Mouse (Mus musculus): ENCODE data around the gene Hectd1. TPM values are rescaled to one million over a fixed set of nuclear protein-coding genes. Genes with fewer than 3 reads are reported as not detected.

The Hectd1 gene
- total and polyA plus RNA-seq, 2 experiments = 15.1 to 96.1 TPM

GRCm38 (mm10) chr12:51828716-51829289 lies 533 bp downstream of the Hectd1 start:
- H3K4me1 ChIP-seq (ENCODE audit: control insufficient read depth, insufficient read depth, low read length) = peaks cover 17% of the 10 kb centered on the region
- WGBS = under 1% methylated on average over 66 of the region's 66 CpGs
- H3K27ac ChIP-seq (replicated peaks; ENCODE audit: insufficient read depth, low read depth, low read length) = peak overlapping the region; percentile 91
- no peak for TF ChIP-seq POLR2A (IDR thresholded peaks at IDR 0.05; ENCODE audit: extremely low read depth, insufficient read depth, low read length)
- TF ChIP-seq CTCF (IDR thresholded peaks at IDR 0.05; ENCODE audit: low read depth, low read length) = no peak
- peaks cover 25% of the 10 kb centered on the region for H3K79me2 ChIP-seq (ENCODE audit: control insufficient read depth, insufficient read depth, low read length)
- peak; percentile 46 for DNase-seq (ENCODE audit: extremely low read depth, low read depth, low spot score)
- H3K4me3 ChIP-seq (ENCODE audit: insufficient read depth, low read depth, low read length) = peak overlapping the region; percentile 84
- H3K36me3 ChIP-seq (ENCODE audit: control insufficient read depth, insufficient read depth, low read length) = peaks cover 21% of the 10 kb centered on the region
- H3K27me3 ChIP-seq (ENCODE audit: control insufficient read depth, insufficient read depth, low read length) = no peaks in the 10 kb centered on the region
- H3K9ac ChIP-seq (ENCODE audit: low read depth, low read length) = peak overlapping the region; percentile 99

- Histone ChIP-seq H3K27ac (replicated peaks; ENCODE audit: insufficient read depth, low read depth, low read length) (peak overlapping the region; percentile 91), H3K27me3 (ENCODE audit: control insufficient read depth, insufficient read depth, low read length) (no peaks in the 10 kb centered on the region), H3K79me2 (ENCODE audit: control insufficient read depth, insufficient read depth, low read length) (peaks cover 30% of the 10 kb centered on the region), H3K36me3 (ENCODE audit: control insufficient read depth, insufficient read depth, low read length) (peaks cover 23% of the 10 kb centered on the region), H3K9ac (ENCODE audit: low read depth, low read length) (peak overlapping the region; percentile 99), H3K4me1 (ENCODE audit: control insufficient read depth, insufficient read depth, low read length) (peaks cover 20% of the 10 kb centered on the region), H3K4me3 (ENCODE audit: insufficient read depth, low read depth, low read length) (peak overlapping the region; percentile 84)
- TF ChIP-seq CTCF (IDR thresholded peaks at IDR 0.05; ENCODE audit: low read depth, low read length) = no peak
- TF ChIP-seq POLR2A (IDR thresholded peaks at IDR 0.05; ENCODE audit: extremely low read depth, insufficient read depth, low read length) = no peak
- under 1% methylated on average over 6 of the region's 6 CpGs for WGBS
- DNase-seq (ENCODE audit: extremely low read depth, low read depth, low spot score) = peak; percentile 76
These were observed 1.2 kb downstream of the Hectd1 start for GRCm38 (mm10) chr12:51827958-51828650.

- Histone ChIP-seq H3K27me3 (ENCODE audit: control insufficient read depth, insufficient read depth, low read length) (no peaks in the 10 kb centered on the region), H3K36me3 (ENCODE audit: control insufficient read depth, insufficient read depth, low read length) (peaks cover 28% of the 10 kb centered on the region), H3K9ac (ENCODE audit: low read depth, low read length) (no peak overlapping the region), H3K4me3 (ENCODE audit: insufficient read depth, low read depth, low read length) (no peak overlapping the region), H3K79me2 (ENCODE audit: control insufficient read depth, insufficient read depth, low read length) (peaks cover 43% of the 10 kb centered on the region), H3K4me1 (ENCODE audit: control insufficient read depth, insufficient read depth, low read length) (peaks cover 27% of the 10 kb centered on the region), H3K27ac (replicated peaks; ENCODE audit: insufficient read depth, low read depth, low read length) (no peak overlapping the region)
- no peak for TF ChIP-seq POLR2A (IDR thresholded peaks at IDR 0.05; ENCODE audit: extremely low read depth, insufficient read depth, low read length)
- TF ChIP-seq CTCF (IDR thresholded peaks at IDR 0.05; ENCODE audit: low read depth, low read length) = peak; percentile 69
- peak; percentile 70 for DNase-seq (ENCODE audit: extremely low read depth, low read depth, low spot score)
- 30% methylated on average over 2 of the region's 2 CpGs for WGBS
These were observed 4.0 kb downstream of the Hectd1 start for GRCm38 (mm10) chr12:51825338-51825737.

- Histone ChIP-seq H3K9ac (ENCODE audit: low read depth, low read length) (no peak overlapping the region), H3K79me2 (ENCODE audit: control insufficient read depth, insufficient read depth, low read length) (peaks cover 44% of the 10 kb centered on the region), H3K27ac (replicated peaks; ENCODE audit: insufficient read depth, low read depth, low read length) (no peak overlapping the region), H3K27me3 (ENCODE audit: control insufficient read depth, insufficient read depth, low read length) (no peaks in the 10 kb centered on the region), H3K4me3 (ENCODE audit: insufficient read depth, low read depth, low read length) (no peak overlapping the region), H3K36me3 (ENCODE audit: control insufficient read depth, insufficient read depth, low read length) (peaks cover 36% of the 10 kb centered on the region), H3K4me1 (ENCODE audit: control insufficient read depth, insufficient read depth, low read length) (peaks cover 37% of the 10 kb centered on the region)
- no peak for TF ChIP-seq POLR2A (IDR thresholded peaks at IDR 0.05; ENCODE audit: extremely low read depth, insufficient read depth, low read length)
- TF ChIP-seq CTCF (IDR thresholded peaks at IDR 0.05; ENCODE audit: low read depth, low read length) = no peak
- 40% methylated on average over 5 of the region's 5 CpGs for WGBS
- no peak for DNase-seq (ENCODE audit: extremely low read depth, low read depth, low spot score)
These were observed 6.0 kb downstream of the Hectd1 start for GRCm38 (mm10) chr12:51823311-51823710.

GRCm38 (mm10) chr12:51822861-51823260 lies 6.5 kb downstream of the Hectd1 start:
- H3K4me1 ChIP-seq (ENCODE audit: control insufficient read depth, insufficient read depth, low read length) = peaks cover 41% of the 10 kb centered on the region
- TF ChIP-seq POLR2A (IDR thresholded peaks at IDR 0.05; ENCODE audit: extremely low read depth, insufficient read depth, low read length) (no peak), CTCF (IDR thresholded peaks at IDR 0.05; ENCODE audit: low read depth, low read length) (no peak)
- WGBS = 49% methylated on average over 2 of the region's 2 CpGs

GRCm38 (mm10) chr12:51822236-51822635 lies 7.1 kb downstream of the Hectd1 start:
- Histone ChIP-seq H3K79me2 (ENCODE audit: control insufficient read depth, insufficient read depth, low read length) (peaks cover 49% of the 10 kb centered on the region), H3K36me3 (ENCODE audit: control insufficient read depth, insufficient read depth, low read length) (peaks cover 42% of the 10 kb centered on the region), H3K9ac (ENCODE audit: low read depth, low read length) (no peak overlapping the region), H3K4me1 (ENCODE audit: control insufficient read depth, insufficient read depth, low read length) (peaks cover 42% of the 10 kb centered on the region), H3K4me3 (ENCODE audit: insufficient read depth, low read depth, low read length) (no peak overlapping the region), H3K27me3 (ENCODE audit: control insufficient read depth, insufficient read depth, low read length) (no peaks in the 10 kb centered on the region), H3K27ac (replicated peaks; ENCODE audit: insufficient read depth, low read depth, low read length) (no peak overlapping the region)
- WGBS = 81% methylated on average over 3 of the region's 3 CpGs
- TF ChIP-seq POLR2A (IDR thresholded peaks at IDR 0.05; ENCODE audit: extremely low read depth, insufficient read depth, low read length) (no peak), CTCF (IDR thresholded peaks at IDR 0.05; ENCODE audit: low read depth, low read length) (no peak)
- no peak for DNase-seq (ENCODE audit: extremely low read depth, low read depth, low spot score)

More at GRCm38 (mm10) chr12:51822861-51823260, 6.5 kb downstream of the Hectd1 start:
- Histone ChIP-seq H3K27me3 (ENCODE audit: control insufficient read depth, insufficient read depth, low read length) (no peaks in the 10 kb centered on the region), H3K4me3 (ENCODE audit: insufficient read depth, low read depth, low read length) (no peak overlapping the region), H3K9ac (ENCODE audit: low read depth, low read length) (no peak overlapping the region), H3K27ac (replicated peaks; ENCODE audit: insufficient read depth, low read depth, low read length) (no peak overlapping the region), H3K36me3 (ENCODE audit: control insufficient read depth, insufficient read depth, low read length) (peaks cover 40% of the 10 kb centered on the region), H3K79me2 (ENCODE audit: control insufficient read depth, insufficient read depth, low read length) (peaks cover 48% of the 10 kb centered on the region)
- DNase-seq (ENCODE audit: extremely low read depth, low read depth, low spot score) = no peak

Measured in liver, adult 2 months (tissue).